Mouse (Mus musculus) cerebellum, adult 9-11 months (tissue): ENCODE results near the gene Krt2.

ENCODE experiments used
- DNase-seq: peaks from one replicate; pipeline ENCODE4 v3.0.0; 2022

Krt2 gene

GRCm38 (mm10) chr15:101817875-101818274, at the start of gene Krt2:
TSS of gene Krt2 (minus strand) at chr15:101818169.
- DNase-seq, result no peak

DNA sequence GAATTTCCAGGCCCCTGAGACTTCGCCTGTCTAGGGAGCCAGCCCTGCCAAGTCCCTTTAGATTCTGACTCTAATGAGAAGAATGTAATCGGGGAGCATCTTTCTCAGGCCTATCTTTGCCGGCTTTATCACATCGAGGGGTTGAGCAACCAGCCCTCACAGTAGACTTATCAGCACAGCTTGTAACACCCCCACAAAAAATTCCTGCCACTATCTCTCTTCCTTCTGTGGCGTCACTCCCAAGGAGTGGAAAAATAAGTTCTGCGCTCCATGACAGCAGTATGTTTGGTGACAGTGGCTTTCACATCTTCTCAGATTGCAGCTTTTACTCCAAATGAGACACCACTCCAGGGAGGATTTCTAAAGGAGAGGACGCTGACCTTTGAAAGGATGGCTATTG, 48.8 kb upstream of the Krt2 start:
- DNase-seq, result no peak

- no peak for DNase-seq
Observed at GRCm38 (mm10) chr15:101860421-101861130, 42.6 kb upstream of the Krt2 start.

GRCm38 (mm10) chr15:101859735-101860170, 41.8 kb upstream of the Krt2 start:
- no peak for DNase-seq

GRCm38 (mm10) chr15:101858673-101859425, 40.9 kb upstream of the Krt2 start:
- no peak for DNase-seq

GRCm38 (mm10) chr15:101856696-101857095, 38.7 kb upstream of the Krt2 start:
- DNase-seq, result peak; percentile 31

DNA sequence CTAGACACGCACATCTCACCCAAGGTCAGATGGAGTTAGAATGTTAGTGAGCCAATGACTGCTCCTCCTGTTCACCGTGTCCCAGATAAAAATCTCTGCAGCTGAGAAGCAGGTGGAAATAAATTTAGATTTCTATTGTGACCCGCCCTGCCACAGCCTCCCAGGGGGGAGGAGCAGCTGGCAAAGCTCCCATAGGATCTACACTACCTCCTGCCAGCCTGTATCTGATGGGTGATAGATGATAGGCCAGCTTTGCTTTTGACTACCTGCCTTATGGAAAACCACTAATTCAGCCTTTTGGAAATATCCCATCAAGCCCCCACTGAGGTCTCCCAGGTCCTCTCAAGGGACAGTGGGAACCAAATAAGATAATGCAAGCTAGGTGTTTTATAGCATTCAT, 37.8 kb upstream of the Krt2 start:
- DNase-seq, result no peak

DNA sequence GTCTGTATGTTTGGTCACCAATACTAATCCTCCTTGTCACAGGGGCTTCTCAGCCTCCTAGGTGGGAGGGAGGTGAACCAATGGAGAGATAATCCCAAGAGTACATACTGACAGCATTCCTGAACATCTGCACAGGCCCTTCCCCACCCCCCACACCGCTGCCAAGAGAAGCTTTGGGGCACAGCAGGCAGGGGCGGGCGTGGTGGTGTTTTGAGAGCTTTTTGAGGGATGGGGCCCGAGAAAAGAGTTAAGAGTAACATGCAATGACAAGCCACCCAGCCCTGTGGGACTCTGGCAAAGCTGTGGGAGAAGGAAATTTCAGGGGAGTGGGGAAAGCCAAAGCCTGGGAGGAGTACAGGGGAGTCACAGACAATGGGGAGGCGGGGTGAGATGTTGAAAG, 36.3 kb upstream of the Krt2 start:
- no peak for DNase-seq

- no peak for DNase-seq
Observed at GRCm38 (mm10) chr15:101852571-101852970, 34.6 kb upstream of the Krt2 start.

DNA sequence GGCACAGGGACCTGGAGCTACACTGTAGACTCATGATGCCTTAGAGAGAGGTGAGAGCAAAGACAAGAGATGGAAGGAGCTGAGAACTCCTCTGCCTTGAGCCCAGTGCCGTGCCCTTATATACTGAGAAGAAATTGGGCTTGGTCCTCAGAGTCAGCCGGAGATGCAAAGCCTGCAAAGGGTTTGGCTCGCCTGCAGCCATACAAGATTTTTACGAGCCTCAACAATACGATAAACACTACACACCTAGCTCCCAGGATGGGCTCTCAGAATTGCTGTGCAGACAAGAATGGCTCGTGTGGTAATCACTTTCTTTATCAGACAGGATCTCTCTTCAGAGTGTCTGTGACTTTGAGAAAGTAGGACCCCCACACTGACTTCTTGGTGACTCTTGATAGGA, 32.7 kb upstream of the Krt2 start, which contains the start of gene Krt1:
Gene Krt1 (minus strand): TSS at position 101 of the 400 bp plus-strand sequence.
- DNase-seq, result no peak

DNA sequence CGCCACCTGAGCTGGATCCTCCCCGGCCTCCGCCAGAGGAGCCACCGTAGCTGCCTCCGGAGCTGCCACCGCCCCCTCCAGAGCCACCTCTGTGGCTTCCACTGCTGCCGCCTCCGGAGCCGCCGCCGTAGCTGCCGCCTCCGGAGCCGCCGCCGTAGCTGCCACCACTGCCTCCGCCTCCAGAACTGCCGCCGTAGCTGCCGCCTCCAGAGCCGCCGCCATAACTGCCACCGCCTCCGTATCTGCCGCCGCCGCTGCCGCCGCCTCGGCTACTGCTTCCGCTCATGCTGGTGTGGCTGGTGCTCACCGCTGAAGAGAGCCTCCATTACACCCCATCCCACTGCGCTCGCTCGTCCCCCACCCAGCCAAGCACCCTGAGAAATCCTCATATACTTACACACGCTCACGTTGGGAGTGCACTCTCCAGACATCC, 28.0 kb upstream of the Krt2 start:
- DNase-seq, result no peak

GRCm38 (mm10) chr15:101843192-101843591, 25.2 kb upstream of the Krt2 start:
- no peak for DNase-seq

DNA sequence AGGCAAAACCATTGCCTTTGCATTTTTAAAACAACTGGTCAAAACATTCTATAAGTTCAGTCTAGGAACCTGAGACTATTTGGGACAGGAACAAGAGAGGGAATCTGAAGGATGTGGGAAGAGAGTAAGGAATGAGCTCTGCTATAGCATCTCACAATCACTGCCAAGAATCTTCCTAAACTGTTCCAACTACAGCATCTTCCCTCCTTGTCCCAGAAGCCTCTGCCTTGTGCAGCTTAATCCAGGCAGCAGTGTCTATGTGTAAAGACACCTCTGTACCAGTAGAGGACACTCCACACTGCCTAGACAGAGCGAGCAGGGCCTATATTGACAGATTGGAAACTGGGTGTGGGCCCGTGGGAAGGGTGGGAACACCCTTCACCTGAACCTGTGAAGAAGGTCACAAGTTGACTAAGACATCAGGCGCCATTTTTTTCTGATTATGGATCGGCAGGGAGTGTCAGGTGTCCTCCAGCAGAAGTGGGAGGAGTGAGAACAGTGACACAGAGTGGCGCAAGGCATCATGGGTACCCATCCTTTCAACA, 16.9 kb upstream of the Krt2 start:
- no peak for DNase-seq

DNA sequence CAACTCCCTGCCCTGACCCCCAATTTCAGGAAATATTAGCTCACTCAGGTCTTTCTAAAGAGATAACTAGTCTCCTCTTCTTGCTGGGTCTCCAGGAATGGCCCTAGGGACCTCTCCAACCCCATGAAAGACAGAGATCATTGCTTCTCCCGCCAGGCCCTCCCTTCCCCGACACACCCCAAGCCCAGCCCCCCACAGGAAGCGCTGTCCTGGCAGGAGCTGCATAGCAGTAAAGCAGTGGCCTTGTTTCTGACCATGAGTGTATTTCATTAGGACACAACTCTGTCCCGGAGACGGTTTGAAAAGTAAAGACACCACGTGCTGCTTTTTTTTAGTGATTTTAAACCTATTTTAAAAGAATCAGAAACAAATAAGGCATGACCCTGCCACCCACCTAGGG, 15.2 kb upstream of the Krt2 start:
- no peak for DNase-seq

DNA sequence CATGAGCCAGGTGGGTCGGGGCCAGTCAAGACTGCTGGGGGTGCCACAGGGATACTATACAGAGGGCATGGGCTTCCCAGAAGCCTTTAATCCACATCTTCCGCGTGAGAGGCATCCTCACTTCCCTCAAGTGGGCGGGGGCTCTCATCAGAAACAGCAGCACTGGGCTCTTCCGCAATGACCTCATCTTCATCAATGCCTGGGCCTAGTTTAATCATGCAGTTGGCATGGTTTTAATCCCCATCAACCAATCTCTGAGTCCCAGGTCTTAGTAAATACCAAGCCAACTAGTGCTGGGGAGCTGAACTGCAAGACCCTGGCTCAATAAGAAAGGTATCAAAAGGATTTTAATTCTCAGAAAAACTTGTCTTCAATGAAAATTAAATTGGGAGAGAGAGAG, 11.5 kb upstream of the Krt2 start:
- DNase-seq, result no peak

DNA sequence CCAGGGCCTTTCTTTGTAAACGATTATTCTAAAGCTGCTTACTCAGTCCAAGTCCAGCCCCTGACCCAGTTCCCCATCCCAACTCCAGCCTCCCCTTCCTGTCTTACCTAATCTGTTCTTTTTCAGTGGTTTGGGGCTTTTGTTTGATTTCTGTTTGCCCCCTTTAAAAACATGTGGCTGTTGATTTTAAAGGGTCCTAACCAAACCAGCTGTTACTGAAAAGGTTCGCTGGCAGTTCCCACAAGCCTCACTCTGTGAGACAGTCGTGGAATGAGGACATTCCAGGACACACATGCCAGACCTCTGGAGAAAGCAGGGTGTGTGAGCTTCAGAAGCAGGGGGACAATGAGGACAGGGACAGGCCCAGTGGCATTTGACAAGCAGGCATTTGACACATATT, 3.8 kb upstream of the Krt2 start:
- DNase-seq, result no peak

GRCm38 (mm10) chr15:101803052-101803822, 14.7 kb downstream of the Krt2 start:
- DNase-seq, result no peak

DNA sequence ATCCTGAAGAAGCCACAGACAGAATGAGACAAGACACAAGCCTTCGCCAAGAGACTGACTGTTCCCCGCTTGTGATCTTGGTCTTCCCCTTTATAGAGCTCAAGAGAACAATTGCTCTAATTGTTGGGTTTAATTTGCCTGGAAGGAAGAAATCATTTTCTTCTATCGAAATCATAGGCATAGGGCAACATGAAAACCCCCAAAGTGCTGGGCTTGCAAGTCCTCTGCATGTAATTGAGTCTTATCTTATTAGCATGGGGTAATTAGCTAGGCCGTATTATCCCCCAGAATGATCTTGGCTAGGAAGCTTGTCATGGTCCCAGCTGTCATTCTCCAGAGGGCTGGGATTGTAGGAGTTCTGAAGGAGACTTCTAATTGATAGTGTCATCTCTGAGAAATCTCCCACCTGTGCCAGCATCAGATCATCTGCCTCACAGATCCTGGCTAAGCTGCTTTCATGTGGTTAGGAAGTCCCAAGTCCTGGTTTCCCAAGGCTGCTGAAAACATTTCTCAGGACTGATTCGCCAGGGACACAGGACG, 15.6 kb downstream of the Krt2 start, which contains the start of gene Krt73:
Gene Krt73 (minus strand): TSS at position 51 of the 540 bp plus-strand sequence.
- no peak for DNase-seq

- no peak for DNase-seq
Observed at GRCm38 (mm10) chr15:101790867-101791266, 27.1 kb downstream of the Krt2 start.

GRCm38 (mm10) chr15:101786360-101786759, 31.6 kb downstream of the Krt2 start, which contains the start of gene Krt72:
TSS of gene Krt72 (minus strand) at chr15:101786460.
- no peak for DNase-seq

DNA sequence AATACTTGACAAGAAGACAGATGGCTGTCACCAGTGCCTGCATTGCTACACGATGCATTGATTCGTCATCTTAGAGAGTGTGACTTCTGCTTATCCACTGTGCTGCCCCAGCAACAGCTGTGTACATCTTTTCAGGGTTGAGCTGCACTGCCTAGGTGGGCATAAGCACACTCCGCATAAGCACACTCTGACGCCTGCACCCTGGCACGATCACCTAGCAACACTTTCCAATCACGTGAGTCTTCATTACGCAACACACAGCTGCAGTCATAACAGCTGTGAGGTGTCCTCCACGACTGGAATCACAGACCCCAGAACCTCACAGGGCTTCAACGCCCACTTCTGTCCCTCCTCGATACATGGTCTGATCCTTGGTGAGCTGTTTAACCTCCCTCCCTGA, 44.5 kb downstream of the Krt2 start:
- no peak for DNase-seq

DNA sequence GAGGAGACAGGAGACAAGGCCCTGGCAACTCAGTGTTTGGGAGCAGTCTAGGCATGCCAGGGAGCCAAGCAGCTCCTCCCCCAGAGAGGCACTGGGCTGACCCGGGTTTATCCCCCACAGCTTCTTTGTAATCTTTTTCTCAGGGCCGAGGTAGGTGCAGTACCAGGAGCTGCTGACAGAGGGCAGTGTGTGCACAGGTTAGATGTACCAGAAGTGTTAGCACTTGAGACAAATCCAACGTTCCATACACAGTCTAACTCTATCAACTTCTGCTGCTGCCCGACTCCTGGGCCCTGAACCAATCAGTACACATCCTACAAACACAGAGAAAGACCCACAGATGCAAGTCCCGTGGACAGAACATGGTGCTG, 45.3 kb downstream of the Krt2 start:
- peak; percentile 65 for DNase-seq
